Mouse (Mus musculus): ENCODE measurements at regions not wholly inside any gene's neighbourhood (a gene's known extent, or its start where the extent isn't known, plus 50 kb on each side); places are given as distances from the start of the nearest gene placed in this dataset.

- no peak for ATAC-seq (replicated peaks; ENCODE audit: insufficient number of reproducible peaks, low FRiP score, low TSS enrichment, poor library complexity, severe bottlenecking)
Measured at GRCm38 (mm10) chr9:41328480-41328879, 167.0 kb upstream of the Ubash3b start.

- no peak for ATAC-seq (replicated peaks; ENCODE audit: insufficient number of reproducible peaks, low FRiP score, low TSS enrichment, poor library complexity, severe bottlenecking)
Measured at GRCm38 (mm10) chr9:41328056-41328455, 166.6 kb upstream of the Ubash3b start.

DNA sequence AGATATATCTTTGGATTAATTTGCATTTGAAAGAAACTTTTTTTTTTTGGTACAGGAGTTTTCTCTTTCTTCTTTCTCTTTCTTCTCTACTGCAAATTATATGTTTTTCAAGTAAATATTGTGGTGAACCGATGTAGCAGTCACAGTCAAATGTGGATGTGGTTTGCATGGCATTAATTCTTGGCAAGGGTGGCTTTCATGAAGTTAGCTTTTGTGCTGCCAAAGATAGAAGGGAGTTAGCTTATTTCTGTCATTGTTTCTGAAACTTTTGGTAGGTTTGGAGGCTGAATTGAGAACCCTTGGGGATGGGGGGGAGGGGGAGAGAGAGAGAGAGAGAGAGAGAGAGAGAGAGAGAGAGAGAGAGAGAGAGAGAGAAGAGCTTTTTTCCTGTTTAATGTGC lies 166.1 kb upstream of the Ubash3b start:
- ATAC-seq (replicated peaks; ENCODE audit: insufficient number of reproducible peaks, low FRiP score, low TSS enrichment, poor library complexity, severe bottlenecking), result no peak

DNA sequence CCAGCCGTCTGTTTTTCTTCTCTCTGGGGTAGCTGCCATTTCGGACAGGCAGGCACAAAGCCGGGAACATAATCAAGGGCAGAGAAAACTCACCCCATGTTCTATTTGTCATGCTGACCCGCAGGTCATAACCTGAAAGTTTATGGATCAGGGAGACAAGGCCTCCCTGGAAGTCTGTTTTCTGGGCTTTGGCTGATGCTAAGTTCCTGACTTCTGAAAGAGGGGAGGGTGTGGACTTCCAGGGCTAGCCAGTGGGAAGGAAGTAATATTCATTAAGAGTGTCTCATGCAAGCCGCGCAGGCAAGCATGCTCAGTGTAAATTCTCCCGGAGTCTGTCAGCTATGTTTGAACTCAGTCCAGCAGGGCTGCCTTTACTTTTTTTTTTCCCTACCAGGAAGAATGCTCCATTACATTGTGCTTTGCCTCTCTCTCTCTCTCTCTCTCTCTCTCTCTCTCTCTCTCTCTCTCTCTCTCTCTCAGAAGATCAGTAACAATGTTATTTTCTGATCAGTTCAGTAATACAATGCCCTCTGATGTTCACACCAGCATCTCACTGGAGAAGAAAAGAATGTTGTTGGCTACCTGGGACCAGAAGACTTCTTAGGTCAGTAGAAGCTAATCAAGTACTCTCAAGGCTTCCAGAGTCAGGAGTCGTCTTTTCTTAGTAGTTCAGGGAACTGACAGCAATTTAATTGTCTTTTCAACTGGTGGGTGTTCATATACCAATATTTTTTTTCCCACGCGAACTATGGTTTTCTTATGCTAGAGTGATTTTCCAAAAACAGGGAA lies 165.5 kb upstream of the Ubash3b start:
- ATAC-seq (replicated peaks; ENCODE audit: insufficient number of reproducible peaks, low FRiP score, low TSS enrichment, poor library complexity, severe bottlenecking), result no peak

GRCm38 (mm10) chr9:41321521-41321920 lies 160.0 kb upstream of the Ubash3b start:
- no peak for ATAC-seq (replicated peaks; ENCODE audit: insufficient number of reproducible peaks, low FRiP score, low TSS enrichment, poor library complexity, severe bottlenecking)

- ATAC-seq (replicated peaks; ENCODE audit: insufficient number of reproducible peaks, low FRiP score, low TSS enrichment, poor library complexity, severe bottlenecking), result no peak
Measured at GRCm38 (mm10) chr9:41319066-41319465, 157.6 kb upstream of the Ubash3b start.

GRCm38 (mm10) chr9:41306229-41306628 lies 144.7 kb upstream of the Ubash3b start:
- no peak for ATAC-seq (replicated peaks; ENCODE audit: insufficient number of reproducible peaks, low FRiP score, low TSS enrichment, poor library complexity, severe bottlenecking)

- ATAC-seq (replicated peaks; ENCODE audit: insufficient number of reproducible peaks, low FRiP score, low TSS enrichment, poor library complexity, severe bottlenecking), result no peak
Measured at GRCm38 (mm10) chr9:41303494-41303828, 142.0 kb upstream of the Ubash3b start.

DNA sequence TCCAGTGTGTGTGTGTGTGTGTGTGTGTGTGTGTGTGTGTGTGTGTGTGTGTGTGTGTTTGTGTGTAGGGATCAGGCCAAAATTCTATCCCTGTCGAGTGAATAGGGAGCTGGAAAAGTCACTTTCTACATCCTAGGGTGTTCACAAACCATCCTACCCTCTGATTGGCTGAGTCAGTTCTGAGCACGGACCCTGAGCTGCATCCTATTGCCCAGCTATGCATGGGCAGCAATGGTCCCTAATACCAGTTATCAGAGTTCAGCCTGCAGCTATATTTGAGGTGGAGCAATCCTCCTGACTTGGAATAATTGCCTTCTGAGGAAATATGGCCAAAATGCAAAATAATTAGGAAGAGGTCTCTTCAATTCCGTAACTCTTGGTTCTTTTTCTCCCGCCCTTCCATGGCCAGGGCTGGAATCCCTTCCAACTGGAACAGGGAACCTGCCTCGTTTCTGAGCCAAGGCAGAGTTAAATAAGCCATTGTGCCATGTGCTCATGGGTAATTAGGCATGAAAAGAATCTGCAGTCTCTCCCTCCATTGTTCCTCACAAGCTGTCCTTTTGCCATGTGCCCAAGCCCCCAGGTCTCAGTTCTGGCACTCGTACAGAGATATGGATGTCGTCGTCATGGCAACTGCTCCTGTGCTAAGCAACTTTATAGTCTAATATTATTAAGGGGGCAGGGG lies 141.5 kb upstream of the Ubash3b start:
- no peak for ATAC-seq (replicated peaks; ENCODE audit: insufficient number of reproducible peaks, low FRiP score, low TSS enrichment, poor library complexity, severe bottlenecking)

- no peak for ATAC-seq (replicated peaks; ENCODE audit: insufficient number of reproducible peaks, low FRiP score, low TSS enrichment, poor library complexity, severe bottlenecking)
Measured at GRCm38 (mm10) chr9:41286145-41286468, 124.6 kb upstream of the Ubash3b start.

- no peak for ATAC-seq (replicated peaks; ENCODE audit: insufficient number of reproducible peaks, low FRiP score, low TSS enrichment, poor library complexity, severe bottlenecking)
Measured at GRCm38 (mm10) chr9:41285266-41286144, 124.0 kb upstream of the Ubash3b start.

GRCm38 (mm10) chr9:41277726-41278125 lies 116.2 kb upstream of the Ubash3b start:
- no peak for ATAC-seq (replicated peaks; ENCODE audit: insufficient number of reproducible peaks, low FRiP score, low TSS enrichment, poor library complexity, severe bottlenecking)

- no peak for ATAC-seq (replicated peaks; ENCODE audit: insufficient number of reproducible peaks, low FRiP score, low TSS enrichment, poor library complexity, severe bottlenecking)
Measured at GRCm38 (mm10) chr9:41273839-41274271, 112.4 kb upstream of the Ubash3b start.

DNA sequence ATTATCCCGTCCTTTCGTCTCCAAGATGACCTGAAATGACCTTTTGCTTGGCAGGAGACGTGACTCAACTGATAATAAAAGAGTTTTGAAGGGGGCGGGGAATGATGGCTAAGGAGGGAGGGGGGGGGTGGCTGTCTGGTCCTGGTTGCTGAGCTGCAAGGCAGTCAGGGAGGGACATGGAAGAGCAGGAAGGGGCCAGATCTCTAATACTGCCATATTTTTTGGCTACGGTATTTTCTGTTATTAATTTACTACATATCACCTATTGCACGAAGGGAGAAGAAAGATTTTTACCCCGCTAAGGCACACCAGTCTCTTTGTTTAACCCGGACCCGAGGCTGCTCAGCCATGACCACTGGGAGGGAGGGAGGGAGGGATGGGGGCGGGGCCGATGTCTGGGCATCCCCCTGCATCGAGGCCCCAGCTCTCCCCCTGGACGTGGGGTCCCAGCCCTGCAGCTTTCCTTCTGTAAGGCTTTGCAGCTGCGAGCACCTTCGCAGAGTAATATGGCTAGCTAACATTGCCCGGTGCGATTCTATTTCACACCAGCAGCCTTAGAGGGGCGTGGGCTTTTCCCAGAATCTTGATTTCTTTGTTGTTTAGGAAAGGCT lies 111.8 kb upstream of the Ubash3b start:
- no peak for ATAC-seq (replicated peaks; ENCODE audit: insufficient number of reproducible peaks, low FRiP score, low TSS enrichment, poor library complexity, severe bottlenecking)

GRCm38 (mm10) chr9:41272596-41272995 lies 111.1 kb upstream of the Ubash3b start:
- ATAC-seq (replicated peaks; ENCODE audit: insufficient number of reproducible peaks, low FRiP score, low TSS enrichment, poor library complexity, severe bottlenecking), result no peak

DNA sequence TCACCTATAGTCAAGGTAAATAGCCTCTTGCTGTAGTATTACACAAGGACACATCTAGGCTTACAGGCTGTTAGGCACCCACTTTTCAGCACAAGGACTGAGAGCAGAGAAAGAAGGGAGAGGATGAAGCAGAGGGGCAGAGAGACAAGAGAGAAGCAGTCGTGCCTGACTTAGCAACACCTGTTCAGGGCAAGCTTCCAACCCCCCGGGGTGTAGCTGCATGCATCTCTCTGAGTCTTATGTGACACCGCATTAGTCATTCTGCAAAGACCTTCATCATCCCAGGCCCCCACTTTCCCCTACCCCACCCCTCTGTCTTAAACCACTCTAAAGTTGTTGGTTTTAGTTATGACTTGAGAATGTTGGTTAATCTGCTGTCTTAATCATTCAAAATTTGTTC lies 106.6 kb upstream of the Ubash3b start:
- no peak for ATAC-seq (replicated peaks; ENCODE audit: insufficient number of reproducible peaks, low FRiP score, low TSS enrichment, poor library complexity, severe bottlenecking)

GRCm38 (mm10) chr9:41264485-41264884 lies 103.0 kb upstream of the Ubash3b start:
- no peak for ATAC-seq (replicated peaks; ENCODE audit: insufficient number of reproducible peaks, low FRiP score, low TSS enrichment, poor library complexity, severe bottlenecking)

DNA sequence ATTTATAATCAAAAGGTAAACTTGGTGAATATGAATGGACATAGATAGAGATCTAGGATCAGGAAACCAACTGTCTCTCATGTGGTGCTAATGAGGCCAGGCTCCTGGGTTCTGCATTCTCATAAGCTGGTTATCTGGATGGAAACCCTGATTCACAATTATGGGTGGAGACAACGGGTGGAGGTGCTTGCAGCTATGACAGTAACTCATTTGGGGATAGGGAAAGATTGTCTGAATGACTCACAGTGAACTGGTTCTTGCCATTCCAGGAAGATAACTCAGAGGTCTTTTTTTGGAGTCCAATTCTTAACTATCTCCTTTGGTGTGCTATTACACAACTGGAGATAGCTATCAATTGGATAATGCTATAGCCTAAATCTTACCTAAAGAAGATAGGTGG lies 95.7 kb upstream of the Ubash3b start:
- no peak for ATAC-seq (replicated peaks; ENCODE audit: insufficient number of reproducible peaks, low FRiP score, low TSS enrichment, poor library complexity, severe bottlenecking)

- no peak for ATAC-seq (replicated peaks; ENCODE audit: insufficient number of reproducible peaks, low FRiP score, low TSS enrichment, poor library complexity, severe bottlenecking)
Measured at GRCm38 (mm10) chr9:41242372-41242771, 80.9 kb upstream of the Ubash3b start.
